Mouse (Mus musculus): ENCODE results near the gene Wrnip1. TPM values are rescaled to one million over a fixed set of nuclear protein-coding genes. Genes with fewer than 3 reads are reported as not detected.
"Not testable (repeated sequence)": the region's sequence is repeated elsewhere in the genome, so short reads cannot be mapped to it uniquely, and the experiment has no call there.

The Wrnip1 gene
- total RNA-seq, 4 experiments from 2014 or later = 53.8 to 68.3 (median 56.4) TPM

- no peak for DNase-seq (ENCODE audit: low spot score in 2 of 2)
These were observed 49.0 kb downstream of the Wrnip1 start, which contains the start of gene Serpinb1a for GRCm38 (mm10) chr13:32850668-32851404. Gene Serpinb1a (minus strand): TSS chr13:32851185.

- peak in 1 of 2 experiments; percentile 55 for DNase-seq (ENCODE audit: low spot score in 2 of 2)
These were observed 50.1 kb downstream of the Wrnip1 start for GRCm38 (mm10) chr13:32851967-32852366.

GRCm38 (mm10) chr13:32852539-32852938 is 50.7 kb downstream of the Wrnip1 start:
- DNase-seq (ENCODE audit: low spot score in 2 of 2) = no peak

GRCm38 (mm10) chr13:32853073-32853472 is 51.2 kb downstream of the Wrnip1 start:
- no peak for DNase-seq (ENCODE audit: low spot score in 2 of 2)

- DNase-seq (ENCODE audit: low spot score in 2 of 2) = no peak
These were observed 59.0 kb downstream of the Wrnip1 start for GRCm38 (mm10) chr13:32860821-32861220.

GRCm38 (mm10) chr13:32863456-32863855 is 61.6 kb downstream of the Wrnip1 start:
- DNase-seq (ENCODE audit: low spot score in 2 of 2) = no peak

GRCm38 (mm10) chr13:32864529-32864928 is 62.7 kb downstream of the Wrnip1 start:
- DNase-seq (ENCODE audit: low spot score in 2 of 2) = not testable (repeated sequence)

GRCm38 (mm10) chr13:32865591-32865990 is 63.8 kb downstream of the Wrnip1 start:
- DNase-seq (ENCODE audit: low spot score in 2 of 2) = no peak

- peak; percentile 43 to 77 for DNase-seq (ENCODE audit: low spot score in 2 of 2)
These were observed 64.6 kb downstream of the Wrnip1 start for GRCm38 (mm10) chr13:32866484-32866883.

GRCm38 (mm10) chr13:32867030-32867429 is 65.2 kb downstream of the Wrnip1 start:
- no peak for DNase-seq (ENCODE audit: low spot score in 2 of 2)

- not testable (repeated sequence) for DNase-seq (ENCODE audit: low spot score in 2 of 2)
These were observed 66.4 kb downstream of the Wrnip1 start for GRCm38 (mm10) chr13:32868233-32868632.

GRCm38 (mm10) chr13:32868843-32869242 is 67.0 kb downstream of the Wrnip1 start:
- DNase-seq (ENCODE audit: low spot score in 2 of 2) = no peak

Other genes starting within 250 kb of the Wrnip1 start
- gene Mylk4, start 18.1 kb upstream of the Wrnip1 start, total RNA-seq (2022) = under 1 TPM in 3 of 4 experiments, not detected in 1; 0.20 to 0.41 (median 0.25) TPM
- 1 to 10 TPM in 2 of 4 experiments, not detected in 2; 1.3 to 1.6 TPM for gene D930007J09Rik, start 811 bp downstream of the Wrnip1 start, total RNA-seq (2022)
- 10 to 100 TPM in 1 of 4 experiments, 1 to 10 TPM in 3; 3.8 to 10.8 (median 6.7) TPM for gene Serpinb1a, start 49.1 kb downstream of the Wrnip1 start, total RNA-seq (2022)
- under 1 TPM in 1 of 4 experiments, not detected in 3; 0.48 TPM for gene Serpinb1c, start 96.2 kb downstream of the Wrnip1 start, total RNA-seq (2022)
- gene Serpinb6b, start 163.2 kb downstream of the Wrnip1 start, total RNA-seq (2022) = 1 to 10 TPM in 3 of 4 experiments, under 1 TPM in 1; 0.72 to 1.6 (median 1.2) TPM
- 1 to 10 TPM; 5.5 to 6.5 (median 5.9) TPM for gene Serpinb9, start 201.2 kb downstream of the Wrnip1 start, total RNA-seq (2022)
- gene Serpinb9b, start 225.4 kb downstream of the Wrnip1 start, total RNA-seq (2022) = not detected

Measured in layer of hippocampus, adult 8-10 months (tissue).